Mouse (Mus musculus): Measurements from ENCODE around the gene Olfr1369-ps1. TPM values are rescaled to one million over a fixed set of nuclear protein-coding genes. Genes with fewer than 3 reads are reported as not detected.

The Olfr1369-ps1 gene
- polyA plus RNA-seq, 1 experiment = not detected

DNA sequence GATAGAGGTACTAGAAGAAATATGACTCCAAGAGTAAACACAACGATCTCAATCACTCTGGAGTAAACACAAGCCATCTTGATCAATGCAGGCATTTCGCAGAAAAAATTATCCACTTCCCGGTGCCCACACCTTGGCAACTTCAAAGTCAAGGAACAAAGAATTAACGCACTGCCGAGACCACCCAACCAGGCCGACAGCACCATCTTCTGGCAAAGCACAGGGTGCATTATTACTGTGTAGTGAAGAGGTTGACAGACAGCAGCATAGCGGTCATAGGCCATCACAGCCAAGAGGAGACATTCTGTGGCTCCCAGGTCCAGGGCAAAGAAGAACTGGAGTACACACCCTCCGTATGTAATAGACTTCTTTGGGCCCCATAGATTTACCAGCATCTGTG lies 31.1 kb downstream of the Olfr1369-ps1 start:
- no peaks in the 10 kb centered on the region for H3K4me1 ChIP-seq (ENCODE audit: control insufficient read depth, insufficient read depth, low read length)

DNA sequence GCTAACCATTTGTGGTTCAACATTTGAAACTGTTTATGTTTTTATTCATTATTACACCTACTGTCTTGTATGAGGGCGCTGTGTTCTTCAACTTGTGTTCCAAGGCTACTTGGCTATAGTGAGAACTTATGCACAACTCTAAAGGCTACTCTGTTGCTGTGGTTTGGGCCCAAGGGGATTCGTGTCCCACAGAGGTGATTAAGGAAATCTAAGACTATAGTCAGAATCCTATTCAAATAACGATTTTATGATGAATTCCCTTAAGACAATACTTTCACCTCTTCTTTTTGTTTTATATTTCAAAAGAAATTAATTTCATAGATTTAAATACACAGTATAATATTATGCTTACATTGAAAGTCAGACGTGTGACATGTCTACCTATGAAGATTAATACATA lies 34.5 kb downstream of the Olfr1369-ps1 start, which contains the start of gene Olfr1368:
TSS of gene Olfr1368 (minus strand) at position 101 of the 400 bp plus-strand sequence.
- H3K27me3 ChIP-seq (ENCODE audit: control insufficient read depth, insufficient read depth, low read length) = no peaks in the 10 kb centered on the region
- no peaks in the 10 kb centered on the region for H3K36me3 ChIP-seq (ENCODE audit: control insufficient read depth, insufficient read depth, low read length)
- H3K4me3 ChIP-seq (ENCODE audit: control insufficient read depth, low read depth, low read length) = no peak within 1 kb of the TSS
- TF ChIP-seq POLR2A (IDR thresholded peaks at IDR 0.05; ENCODE audit: control insufficient read depth, low read depth, low read length) (no peak), CTCF (IDR thresholded peaks at IDR 0.05; ENCODE audit: control insufficient read depth, insufficient read depth, insufficient replicate concordance, low read depth, low read length) (no peak)
- H3K4me1 ChIP-seq (ENCODE audit: control insufficient read depth, insufficient read depth, low read length) = no peaks in the 10 kb centered on the region
- no peak within 1 kb of the TSS for H3K27ac ChIP-seq (ENCODE audit: control insufficient read depth, insufficient read depth, low read depth, low read length)

More for the DNA sequence above, 31.1 kb downstream of the Olfr1369-ps1 start:
- no peak for TF ChIP-seq POLR2A (IDR thresholded peaks at IDR 0.05; ENCODE audit: control insufficient read depth, low read depth, low read length)
- TF ChIP-seq CTCF (IDR thresholded peaks at IDR 0.05; ENCODE audit: control insufficient read depth, insufficient read depth, insufficient replicate concordance, low read depth, low read length) = no peak
- H3K27ac ChIP-seq (ENCODE audit: control insufficient read depth, insufficient read depth, low read depth, low read length) = no peak overlapping the region
- no peaks in the 10 kb centered on the region for H3K27me3 ChIP-seq (ENCODE audit: control insufficient read depth, insufficient read depth, low read length)
- no peak overlapping the region for H3K4me3 ChIP-seq (ENCODE audit: control insufficient read depth, low read depth, low read length)
- H3K36me3 ChIP-seq (ENCODE audit: control insufficient read depth, insufficient read depth, low read length) = no peaks in the 10 kb centered on the region

DNA sequence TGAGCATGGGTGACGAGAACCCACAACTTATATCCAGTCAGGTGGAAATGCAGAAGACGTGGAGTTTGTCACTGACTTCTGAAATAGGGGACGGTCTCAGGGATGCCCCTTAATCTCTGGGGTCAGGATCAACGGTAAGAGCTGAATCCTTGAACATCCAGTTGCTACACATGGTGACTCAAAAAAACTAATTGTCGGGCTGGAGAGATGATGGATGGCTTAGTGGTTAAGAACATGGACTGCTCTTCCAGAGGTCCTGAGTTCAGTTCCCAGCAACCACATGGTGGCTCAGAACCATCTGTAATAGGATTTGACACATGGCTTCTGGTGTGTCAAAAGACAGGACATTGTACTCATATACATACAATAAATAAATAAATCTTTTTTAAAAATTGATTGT lies 44.6 kb downstream of the Olfr1369-ps1 start:
- TF ChIP-seq CTCF (IDR thresholded peaks at IDR 0.05; ENCODE audit: control insufficient read depth, insufficient read depth, insufficient replicate concordance, low read depth, low read length) (no peak), POLR2A (IDR thresholded peaks at IDR 0.05; ENCODE audit: control insufficient read depth, low read depth, low read length) (no peak)
- H3K36me3 ChIP-seq (ENCODE audit: control insufficient read depth, insufficient read depth, low read length) = no peaks in the 10 kb centered on the region
- no peaks in the 10 kb centered on the region for H3K27me3 ChIP-seq (ENCODE audit: control insufficient read depth, insufficient read depth, low read length)
- peaks cover 17% of the 10 kb centered on the region for H3K4me1 ChIP-seq (ENCODE audit: control insufficient read depth, insufficient read depth, low read length)
- H3K4me3 ChIP-seq (ENCODE audit: control insufficient read depth, low read depth, low read length) = no peak overlapping the region
- H3K27ac ChIP-seq (ENCODE audit: control insufficient read depth, insufficient read depth, low read depth, low read length) = no peak overlapping the region

DNA sequence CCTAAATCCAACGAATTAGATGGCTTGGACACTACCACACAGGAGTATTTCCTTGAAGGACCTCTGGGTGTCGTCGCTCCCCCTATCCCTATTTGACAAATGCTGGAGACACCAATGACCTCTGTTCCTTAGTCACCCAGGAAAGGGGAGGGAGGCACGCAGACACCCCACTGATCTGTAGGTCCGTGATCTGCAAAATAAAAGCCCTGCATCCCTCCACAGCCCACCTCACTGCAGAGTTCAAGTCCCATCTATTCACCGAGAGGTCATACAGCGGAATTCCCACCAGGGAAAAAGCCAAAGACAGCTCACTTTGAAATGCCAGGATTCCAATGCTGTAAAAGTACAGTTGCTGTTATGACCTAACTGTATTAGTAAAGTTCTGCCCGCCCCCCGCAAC lies 46.8 kb downstream of the Olfr1369-ps1 start:
- Histone ChIP-seq H3K27me3 (ENCODE audit: control insufficient read depth, insufficient read depth, low read length) (no peaks in the 10 kb centered on the region), H3K36me3 (ENCODE audit: control insufficient read depth, insufficient read depth, low read length) (no peaks in the 10 kb centered on the region), H3K27ac (ENCODE audit: control insufficient read depth, insufficient read depth, low read depth, low read length) (no peak overlapping the region), H3K4me1 (ENCODE audit: control insufficient read depth, insufficient read depth, low read length) (peaks cover 17% of the 10 kb centered on the region), H3K4me3 (ENCODE audit: control insufficient read depth, low read depth, low read length) (peak overlapping the region; percentile 45)
- no peak for TF ChIP-seq POLR2A (IDR thresholded peaks at IDR 0.05; ENCODE audit: control insufficient read depth, low read depth, low read length)
- TF ChIP-seq CTCF (IDR thresholded peaks at IDR 0.05; ENCODE audit: control insufficient read depth, insufficient read depth, insufficient replicate concordance, low read depth, low read length) = no peak

DNA sequence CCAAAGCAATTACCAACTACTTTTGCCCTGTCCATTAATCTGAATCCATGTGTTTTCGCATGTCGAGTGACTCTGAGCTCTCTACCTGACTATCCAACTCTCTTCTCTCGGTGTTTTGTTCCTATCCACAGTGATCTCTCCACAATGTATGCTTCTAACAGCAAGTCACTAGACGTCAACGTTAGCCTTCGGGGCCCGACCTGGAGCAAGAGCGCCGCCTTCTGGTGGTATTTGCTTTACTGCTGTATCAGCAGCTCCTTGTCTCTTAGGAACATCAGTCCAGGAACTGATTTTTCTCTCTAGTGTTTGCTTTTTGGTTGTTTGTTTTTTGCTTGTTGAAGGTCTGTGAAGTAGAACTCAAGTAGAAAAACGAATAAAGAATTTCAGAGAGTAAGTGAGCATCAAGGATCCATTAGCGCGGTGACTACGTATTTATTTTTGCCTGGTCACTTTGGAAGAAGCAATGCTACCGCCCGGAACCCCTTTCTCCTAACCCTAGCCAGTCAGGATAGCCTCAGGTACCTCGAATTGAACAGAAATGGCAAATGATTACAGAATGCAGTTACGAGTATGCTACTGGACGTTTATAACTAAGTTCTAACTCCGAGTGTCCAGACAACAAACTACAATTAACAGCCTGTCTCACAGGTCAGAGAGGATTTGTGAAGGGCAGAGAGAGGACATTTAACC lies 47.6 kb downstream of the Olfr1369-ps1 start:
- TF ChIP-seq POLR2A (IDR thresholded peaks at IDR 0.05; ENCODE audit: control insufficient read depth, low read depth, low read length) (no peak), CTCF (IDR thresholded peaks at IDR 0.05; ENCODE audit: control insufficient read depth, insufficient read depth, insufficient replicate concordance, low read depth, low read length) (peak; percentile 76; the same call in 1 of the 2 replicates)
- no peak overlapping the region for H3K27ac ChIP-seq (ENCODE audit: control insufficient read depth, insufficient read depth, low read depth, low read length)
- peaks cover 17% of the 10 kb centered on the region for H3K4me1 ChIP-seq (ENCODE audit: control insufficient read depth, insufficient read depth, low read length)
- no peaks in the 10 kb centered on the region for H3K36me3 ChIP-seq (ENCODE audit: control insufficient read depth, insufficient read depth, low read length)
- no peaks in the 10 kb centered on the region for H3K27me3 ChIP-seq (ENCODE audit: control insufficient read depth, insufficient read depth, low read length)
- peak overlapping the region; percentile 79 for H3K4me3 ChIP-seq (ENCODE audit: control insufficient read depth, low read depth, low read length)

DNA sequence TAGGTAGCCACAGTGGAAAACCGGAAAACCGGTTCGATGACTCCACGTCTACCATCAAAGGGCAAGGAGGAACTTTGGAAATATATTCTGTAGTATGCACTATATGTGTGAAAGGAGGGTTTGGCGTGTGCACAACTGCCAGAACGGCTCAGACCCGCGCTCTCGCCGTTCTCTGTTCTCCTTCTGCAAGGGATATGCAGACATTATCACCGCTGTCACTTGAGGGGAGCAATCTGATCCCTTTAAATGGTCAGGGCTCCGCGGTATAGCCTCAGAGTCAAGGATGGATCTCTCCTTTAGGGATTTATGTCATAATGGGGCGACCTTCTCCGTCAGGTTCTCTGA lies 48.2 kb downstream of the Olfr1369-ps1 start:
- TF ChIP-seq CTCF (IDR thresholded peaks at IDR 0.05; ENCODE audit: control insufficient read depth, insufficient read depth, insufficient replicate concordance, low read depth, low read length) (no peak), POLR2A (IDR thresholded peaks at IDR 0.05; ENCODE audit: control insufficient read depth, low read depth, low read length) (no peak)
- no peak overlapping the region for H3K27ac ChIP-seq (ENCODE audit: control insufficient read depth, insufficient read depth, low read depth, low read length)
- H3K36me3 ChIP-seq (ENCODE audit: control insufficient read depth, insufficient read depth, low read length) = no peaks in the 10 kb centered on the region
- peak overlapping the region; percentile 79 for H3K4me3 ChIP-seq (ENCODE audit: control insufficient read depth, low read depth, low read length)
- peaks cover 17% of the 10 kb centered on the region for H3K4me1 ChIP-seq (ENCODE audit: control insufficient read depth, insufficient read depth, low read length)
- no peaks in the 10 kb centered on the region for H3K27me3 ChIP-seq (ENCODE audit: control insufficient read depth, insufficient read depth, low read length)

DNA sequence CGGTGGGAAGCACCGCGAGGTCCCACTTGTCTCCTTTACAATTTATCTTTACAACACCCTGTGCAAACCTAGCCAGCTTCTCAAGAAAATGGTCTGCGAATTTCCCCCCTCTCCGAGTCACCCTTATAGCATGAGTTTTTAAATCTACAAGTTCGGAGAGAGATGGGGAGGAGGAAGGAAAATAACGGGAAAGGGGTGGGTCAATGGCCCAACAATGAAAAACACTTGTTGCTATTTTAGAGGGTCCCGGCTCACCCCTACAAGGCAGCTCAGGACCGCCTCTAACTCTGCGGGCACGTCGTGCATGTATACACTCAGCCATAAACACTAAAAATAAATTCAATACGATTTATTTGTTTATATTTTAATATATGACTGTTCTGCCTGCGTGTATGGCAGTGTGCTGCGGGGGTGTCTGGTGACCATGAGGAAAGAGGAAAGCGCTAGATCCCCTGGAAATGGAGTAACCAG lies 48.8 kb downstream of the Olfr1369-ps1 start:
- H3K27ac ChIP-seq (ENCODE audit: control insufficient read depth, insufficient read depth, low read depth, low read length) = no peak overlapping the region
- H3K36me3 ChIP-seq (ENCODE audit: control insufficient read depth, insufficient read depth, low read length) = no peaks in the 10 kb centered on the region
- no peaks in the 10 kb centered on the region for H3K27me3 ChIP-seq (ENCODE audit: control insufficient read depth, insufficient read depth, low read length)
- TF ChIP-seq POLR2A (IDR thresholded peaks at IDR 0.05; ENCODE audit: control insufficient read depth, low read depth, low read length) = no peak
- TF ChIP-seq CTCF (IDR thresholded peaks at IDR 0.05; ENCODE audit: control insufficient read depth, insufficient read depth, insufficient replicate concordance, low read depth, low read length) = no peak
- peak overlapping the region; percentile 62 for H3K4me3 ChIP-seq (ENCODE audit: control insufficient read depth, low read depth, low read length)
- peaks cover 17% of the 10 kb centered on the region for H3K4me1 ChIP-seq (ENCODE audit: control insufficient read depth, insufficient read depth, low read length)

All from testis, adult 2 months (tissue).